Mouse (Mus musculus) testis, adult 2 months (tissue): Measurements from ENCODE around the gene Kremen1.

ENCODE experiments used
- CTCF ChIP-seq: fragments of 200-500 bp; IDR thresholded peaks from 2 replicates; pipeline ENCODE4 v1.5.1; 2012; ENCODE audit warnings: low read depth, mild to moderate bottlenecking, inconsistent platforms, low read length, moderate library complexity; ENCODE audit not compliant: control insufficient read depth, insufficient read depth, insufficient replicate concordance
- POLR2A ChIP-seq: fragments of 200-500 bp; IDR thresholded peaks from 2 replicates; pipeline ENCODE4 v1.6.1; 2012; ENCODE audit warnings: low read depth, mild to moderate bottlenecking, inconsistent platforms, low read length, moderate library complexity; ENCODE audit not compliant: control insufficient read depth

DNA sequence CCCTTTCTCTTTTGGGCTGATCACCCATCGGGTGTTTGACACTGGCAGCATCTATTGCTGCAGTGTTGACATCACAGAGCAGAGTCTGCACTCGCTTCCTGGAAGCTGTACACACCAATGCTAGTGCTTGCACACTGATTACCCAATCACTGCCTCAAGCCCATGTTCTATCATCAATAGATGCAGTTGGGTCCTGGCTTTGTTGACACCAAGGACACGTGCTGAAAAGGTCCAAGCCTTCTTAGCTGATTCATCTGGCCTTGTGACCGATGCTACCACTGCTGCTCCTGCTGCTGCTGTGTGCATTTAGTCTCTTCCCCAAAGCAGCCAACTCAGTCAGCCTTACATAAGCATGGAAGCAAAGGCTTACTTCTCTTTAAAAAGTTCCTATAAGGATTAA, 73.2 kb downstream of the Kremen1 start:
- TF ChIP-seq CTCF (no peak), POLR2A (no peak)
